Mouse (Mus musculus): ENCODE data around the gene Fam129b. TPM values are rescaled to one million over a fixed set of nuclear protein-coding genes. Genes with fewer than 3 reads are reported as not detected.
"Not testable (repeated sequence)": the region's sequence is repeated elsewhere in the genome, so short reads cannot be mapped to it uniquely, and the experiment has no call there.

Gene Fam129b
- polyA plus RNA-seq, 1 experiment from 2014 or later, result 7.0 TPM

- peaks cover 14% of the 10 kb centered on the region for H3K27me3 ChIP-seq
- H3K9ac ChIP-seq, result peak within 1 kb of the TSS; percentile 74
- H3K9me3 ChIP-seq (replicated peaks), result no peaks in the 10 kb centered on the region
- peaks cover 21% of the 10 kb centered on the region for H3K4me1 ChIP-seq (replicated peaks)
- peak within 1 kb of the TSS; percentile 43 for H3K27ac ChIP-seq
- DNase-seq (peak; percentile 80), ATAC-seq (ENCODE audit: low read depth) (peak; percentile 95)
- H3K4me2 ChIP-seq, result peak within 1 kb of the TSS; percentile 97
- no peaks in the 10 kb centered on the region for H3K36me3 ChIP-seq
- H3K4me3 ChIP-seq (replicated peaks), result peak within 1 kb of the TSS; percentile 73
- under 1% methylated on average over 75 of the region's 78 CpGs for WGBS (ENCODE audit: insufficient replicate concordance)
Observed at GRCm38 (mm10) chr2:32846805-32847467, 29.0 kb upstream of the Fam129b start, which contains the start of gene Stxbp1. Stxbp1 (minus strand) TSS chr2:32847245.

DNA sequence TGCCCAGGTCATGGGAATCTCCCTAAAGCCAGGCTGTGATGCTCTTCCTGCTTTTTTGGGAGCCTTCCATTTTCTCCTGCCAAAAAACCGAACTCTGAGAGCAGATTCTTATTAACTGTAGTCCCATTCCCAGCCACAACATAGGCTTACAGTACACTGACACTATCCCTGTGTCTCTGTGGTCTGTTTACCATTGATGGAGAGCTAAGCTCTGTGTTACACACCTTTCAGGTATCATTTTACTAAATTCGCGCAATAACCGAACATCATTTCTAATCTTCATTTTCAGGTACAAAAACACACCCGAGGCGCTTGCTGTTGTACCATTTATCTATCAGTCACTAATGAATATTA, 28.5 kb upstream of the Fam129b start:
- Histone ChIP-seq H3K27me3 (peaks cover 19% of the 10 kb centered on the region), H3K9me3 (replicated peaks) (no peaks in the 10 kb centered on the region), H3K4me1 (replicated peaks) (peaks cover 21% of the 10 kb centered on the region), H3K27ac (no peak overlapping the region), H3K4me2 (peak overlapping the region; percentile 97), H3K9ac (peak overlapping the region; percentile 66), H3K4me3 (replicated peaks) (peak overlapping the region; percentile 73), H3K36me3 (no peaks in the 10 kb centered on the region)
- WGBS (ENCODE audit: insufficient replicate concordance), result 43% methylated on average over 6 of the region's 6 CpGs
- DNase-seq, result no peak
- peak; percentile 25 for ATAC-seq (ENCODE audit: low read depth)

- H3K9ac ChIP-seq, result no peak overlapping the region
- ATAC-seq (ENCODE audit: low read depth) (no peak), DNase-seq (no peak)
- H3K36me3 ChIP-seq, result no peaks in the 10 kb centered on the region
- H3K4me3 ChIP-seq (replicated peaks), result no peak overlapping the region
- no peak overlapping the region for H3K27ac ChIP-seq
- H3K4me1 ChIP-seq (replicated peaks), result peaks cover 5% of the 10 kb centered on the region
- H3K27me3 ChIP-seq, result peaks cover 25% of the 10 kb centered on the region
- H3K4me2 ChIP-seq, result no peak overlapping the region
- WGBS (ENCODE audit: insufficient replicate concordance), result 6% methylated on average over 20 of the region's 20 CpGs
- no peaks in the 10 kb centered on the region for H3K9me3 ChIP-seq (replicated peaks)
Observed at GRCm38 (mm10) chr2:32852156-32852555, 23.8 kb upstream of the Fam129b start.

DNA sequence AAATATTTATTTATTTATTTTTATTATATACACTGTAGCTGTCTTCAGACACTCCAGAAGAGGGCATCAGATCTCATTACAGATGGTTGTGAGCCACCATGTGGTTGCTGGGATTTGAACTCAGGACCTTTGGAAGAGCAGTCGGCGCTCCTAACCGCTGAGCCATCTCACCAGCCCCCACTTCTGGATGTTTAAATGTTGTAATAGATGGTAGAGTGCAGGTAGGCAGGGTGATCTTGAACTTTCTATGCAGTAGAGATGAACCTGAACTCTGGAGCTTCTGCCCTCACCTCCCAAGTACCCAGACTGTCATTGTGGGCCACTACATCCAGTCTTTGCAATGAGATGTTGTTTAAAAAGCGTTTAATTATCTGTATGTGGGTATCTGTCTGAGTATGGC, 22.2 kb upstream of the Fam129b start:
- H3K27ac ChIP-seq; H3K4me1 ChIP-seq (replicated peaks); H3K4me3 ChIP-seq (replicated peaks); H3K9ac ChIP-seq; H3K9me3 ChIP-seq (replicated peaks); H3K4me2 ChIP-seq; ATAC-seq (ENCODE audit: low read depth); DNase-seq; H3K36me3 ChIP-seq: not testable (repeated sequence)
- H3K27me3 ChIP-seq, result peaks cover 25% of the 10 kb centered on the region
- 58% methylated on average over 4 of the region's 4 CpGs for WGBS (ENCODE audit: insufficient replicate concordance)

GRCm38 (mm10) chr2:32854206-32854605, 21.7 kb upstream of the Fam129b start:
- Histone ChIP-seq H3K36me3 (no peaks in the 10 kb centered on the region), H3K27ac (no peak overlapping the region), H3K27me3 (peaks cover 25% of the 10 kb centered on the region), H3K9me3 (replicated peaks) (no peaks in the 10 kb centered on the region), H3K4me3 (replicated peaks) (no peak overlapping the region), H3K4me2 (no peak overlapping the region), H3K9ac (no peak overlapping the region), H3K4me1 (replicated peaks) (0 out of 2 replicates have a peak, but pooled peaks cover 5% of the 10 kb centered on the region)
- DNase-seq, result peak; percentile 69
- peak; percentile 51; the same call in 1 of the 2 replicates for ATAC-seq (ENCODE audit: low read depth)
- 4% methylated on average over 8 of the region's 8 CpGs for WGBS (ENCODE audit: insufficient replicate concordance)

- H3K27ac ChIP-seq, result no peak overlapping the region
- no peaks in the 10 kb centered on the region for H3K9me3 ChIP-seq (replicated peaks)
- H3K27me3 ChIP-seq, result peaks cover 25% of the 10 kb centered on the region
- H3K36me3 ChIP-seq, result no peaks in the 10 kb centered on the region
- 49% methylated on average over 7 of the region's 7 CpGs for WGBS (ENCODE audit: insufficient replicate concordance)
- no peak for DNase-seq
- no peak for ATAC-seq (ENCODE audit: low read depth)
- no peak overlapping the region for H3K4me3 ChIP-seq (replicated peaks)
- H3K4me2 ChIP-seq, result no peak overlapping the region
- H3K4me1 ChIP-seq (replicated peaks), result 0 out of 2 replicates have a peak, but pooled peaks cover 5% of the 10 kb centered on the region
- no peak overlapping the region for H3K9ac ChIP-seq
Observed at GRCm38 (mm10) chr2:32855046-32855785, 20.7 kb upstream of the Fam129b start.

DNA sequence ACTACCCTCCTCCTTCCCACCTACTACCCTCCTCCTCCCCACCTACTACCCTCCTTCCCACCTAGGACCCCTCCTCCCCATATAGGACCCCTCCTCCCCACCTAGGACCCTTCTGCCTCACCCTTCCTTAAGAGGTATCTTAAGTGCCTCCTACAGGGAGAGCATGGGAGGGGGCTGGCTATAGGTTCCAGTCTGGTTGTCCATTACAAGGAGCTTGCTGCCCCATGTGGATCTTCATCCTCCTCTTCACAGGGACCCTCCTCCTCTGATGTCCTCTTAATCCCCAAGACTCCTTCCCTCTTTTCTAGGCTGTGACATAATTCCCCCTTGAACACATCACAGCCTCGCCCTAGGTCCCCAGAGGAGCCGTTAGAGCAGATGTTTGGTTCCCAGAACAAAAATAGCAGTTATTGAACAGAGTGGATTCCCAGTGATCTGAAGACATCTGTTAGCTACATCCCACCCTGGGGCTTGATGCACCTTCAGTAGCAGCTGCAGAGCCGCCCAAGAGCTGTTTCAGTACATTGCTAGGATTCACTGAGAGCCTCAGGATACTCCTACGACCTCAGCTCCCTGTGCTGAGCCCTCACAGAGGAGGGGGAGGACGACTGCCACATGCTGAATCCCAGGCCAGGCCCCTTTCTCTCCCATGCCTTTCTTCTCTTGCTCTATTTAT, 20.0 kb upstream of the Fam129b start:
- ATAC-seq (ENCODE audit: low read depth), result no peak
- H3K4me2 ChIP-seq, result no peak overlapping the region
- WGBS (ENCODE audit: insufficient replicate concordance), result 44% methylated on average over 5 of the region's 5 CpGs
- H3K36me3 ChIP-seq, result no peaks in the 10 kb centered on the region
- H3K27me3 ChIP-seq, result peaks cover 24% of the 10 kb centered on the region
- 0 out of 2 replicates have a peak, but pooled peaks cover 5% of the 10 kb centered on the region for H3K4me1 ChIP-seq (replicated peaks)
- no peak overlapping the region for H3K4me3 ChIP-seq (replicated peaks)
- DNase-seq, result no peak
- H3K9me3 ChIP-seq (replicated peaks), result no peaks in the 10 kb centered on the region
- H3K27ac ChIP-seq, result no peak overlapping the region
- H3K9ac ChIP-seq, result no peak overlapping the region

DNA sequence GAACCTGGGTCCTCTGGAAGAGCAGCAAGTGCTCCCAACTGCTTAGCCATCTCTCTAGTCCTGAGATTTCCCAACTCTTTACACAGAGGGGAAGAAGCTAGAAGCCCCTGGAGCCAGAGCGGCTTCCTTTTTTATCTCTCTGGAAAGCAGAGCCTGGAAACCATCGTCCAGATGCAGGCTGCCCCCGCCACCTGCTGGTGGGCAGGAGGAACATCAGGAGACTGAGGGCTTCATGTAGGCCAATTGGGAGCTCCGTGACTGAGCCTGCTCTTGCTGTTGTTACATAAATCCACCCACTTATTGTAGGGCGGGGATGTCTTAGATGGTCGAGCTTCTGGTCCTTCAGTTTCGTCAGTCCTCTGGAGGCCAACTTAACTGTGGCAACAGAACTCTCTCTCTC, 18.3 kb upstream of the Fam129b start:
- Histone ChIP-seq H3K9ac (no peak overlapping the region), H3K4me2 (no peak overlapping the region), H3K4me3 (replicated peaks) (no peak overlapping the region), H3K27ac (no peak overlapping the region), H3K27me3 (peaks cover 7% of the 10 kb centered on the region), H3K4me1 (replicated peaks) (0 out of 2 replicates have a peak, but pooled peaks cover 5% of the 10 kb centered on the region), H3K9me3 (replicated peaks) (no peaks in the 10 kb centered on the region), H3K36me3 (no peaks in the 10 kb centered on the region)
- DNase-seq (peak; percentile 57), ATAC-seq (ENCODE audit: low read depth) (peak; percentile 46; the same call in 1 of the 2 replicates)
- under 1% methylated on average over 7 of the region's 7 CpGs for WGBS (ENCODE audit: insufficient replicate concordance)

DNA sequence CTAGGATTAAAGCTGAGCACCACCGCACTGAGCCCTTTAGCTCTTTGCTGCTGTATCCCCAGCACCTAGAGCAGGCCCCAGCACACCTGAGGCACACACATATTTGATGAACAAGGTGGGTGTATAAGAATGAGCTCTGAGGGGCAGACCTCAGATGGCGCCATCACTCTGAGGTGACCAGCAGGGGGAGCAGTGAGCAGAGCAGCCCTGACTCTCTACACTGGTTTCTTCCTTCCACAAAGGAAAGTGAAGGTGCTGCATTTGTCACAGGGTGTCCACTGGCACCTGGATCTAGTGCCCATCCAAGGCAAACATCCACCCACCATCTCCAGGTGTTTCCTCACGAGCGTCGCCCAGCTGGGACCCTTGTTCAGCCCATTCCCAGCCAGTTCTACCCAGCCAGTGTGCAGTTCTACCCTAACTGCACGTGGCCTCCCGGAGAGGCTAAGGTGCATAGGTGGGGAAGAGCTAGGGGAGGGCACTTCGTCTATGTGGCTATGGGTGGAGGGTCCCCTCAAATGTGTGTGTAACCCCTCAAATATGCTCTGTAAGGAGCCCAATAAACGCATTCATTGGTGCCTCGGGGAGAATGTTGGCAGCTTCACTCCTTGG, 16.8 kb upstream of the Fam129b start:
- no peak overlapping the region for H3K9ac ChIP-seq
- ATAC-seq (ENCODE audit: low read depth) (0 out of 2 replicates have a peak, but pooled peaks have one; percentile 15), DNase-seq (peak; percentile 25)
- no peak overlapping the region for H3K4me2 ChIP-seq
- H3K4me3 ChIP-seq (replicated peaks), result no peak overlapping the region
- WGBS (ENCODE audit: insufficient replicate concordance), result 38% methylated on average over 10 of the region's 10 CpGs
- 0 out of 2 replicates have a peak, but pooled peaks cover 5% of the 10 kb centered on the region for H3K4me1 ChIP-seq (replicated peaks)
- no peaks in the 10 kb centered on the region for H3K36me3 ChIP-seq
- no peaks in the 10 kb centered on the region for H3K27me3 ChIP-seq
- no peak overlapping the region for H3K27ac ChIP-seq
- no peaks in the 10 kb centered on the region for H3K9me3 ChIP-seq (replicated peaks)

DNA sequence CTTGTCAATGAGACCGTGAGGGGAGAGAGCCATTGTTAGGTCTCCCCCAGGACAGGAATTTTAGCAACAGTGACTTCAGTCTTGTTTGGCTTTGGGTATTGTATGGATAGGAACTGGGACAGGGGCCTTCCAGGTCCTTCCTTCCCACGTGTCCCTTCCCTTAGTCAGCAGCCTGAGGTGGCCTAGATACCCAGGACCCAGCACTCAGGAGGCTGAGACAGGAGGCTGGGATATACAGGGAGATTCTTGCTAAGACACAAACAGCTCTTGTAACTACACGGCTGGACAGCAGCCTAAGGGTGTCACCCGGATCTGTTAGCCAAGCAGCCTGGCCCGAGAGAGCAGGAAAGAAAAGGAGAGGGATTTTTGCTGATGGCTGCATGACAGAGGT, 16.3 kb upstream of the Fam129b start:
- Histone ChIP-seq H3K9ac (no peak overlapping the region), H3K27me3 (no peaks in the 10 kb centered on the region), H3K27ac (no peak overlapping the region), H3K4me2 (no peak overlapping the region), H3K9me3 (replicated peaks) (no peaks in the 10 kb centered on the region), H3K4me1 (replicated peaks) (0 out of 2 replicates have a peak, but pooled peaks cover 5% of the 10 kb centered on the region), H3K4me3 (replicated peaks) (no peak overlapping the region), H3K36me3 (no peaks in the 10 kb centered on the region)
- DNase-seq (no peak), ATAC-seq (ENCODE audit: low read depth) (no peak)
- 65% methylated on average over 5 of the region's 5 CpGs for WGBS (ENCODE audit: insufficient replicate concordance)

GRCm38 (mm10) chr2:32860799-32861198, 15.1 kb upstream of the Fam129b start:
- DNase-seq (no peak), ATAC-seq (ENCODE audit: low read depth) (no peak)
- no peak overlapping the region for H3K27ac ChIP-seq
- no peak overlapping the region for H3K4me2 ChIP-seq
- no peak overlapping the region for H3K9ac ChIP-seq
- WGBS (ENCODE audit: insufficient replicate concordance), result 68% methylated on average over 8 of the region's 8 CpGs
- H3K4me1 ChIP-seq (replicated peaks), result 0 out of 2 replicates have a peak, but pooled peaks cover 5% of the 10 kb centered on the region
- no peaks in the 10 kb centered on the region for H3K9me3 ChIP-seq (replicated peaks)
- no peak overlapping the region for H3K4me3 ChIP-seq (replicated peaks)
- H3K36me3 ChIP-seq, result no peaks in the 10 kb centered on the region
- no peaks in the 10 kb centered on the region for H3K27me3 ChIP-seq

All from liver, embryonic 13.5 days (tissue).